Mouse (Mus musculus) liver, adult 2 months (tissue): Measurements from ENCODE around the gene Hsp90b1.

ENCODE experiments used
- CTCF ChIP-seq: fragments of 200-500 bp; IDR thresholded peaks from 2 replicates; pipeline ENCODE4 v1.5.1; 2011; ENCODE audit warnings: low read depth, low read length, control low read depth
- POLR2A ChIP-seq: fragments of 200-500 bp; IDR thresholded peaks from 2 replicates; pipeline ENCODE4 v1.6.1; 2011; ENCODE audit warnings: low read length, control low read depth; ENCODE audit not compliant: insufficient read depth; ENCODE audit errors: extremely low read depth

DNA sequence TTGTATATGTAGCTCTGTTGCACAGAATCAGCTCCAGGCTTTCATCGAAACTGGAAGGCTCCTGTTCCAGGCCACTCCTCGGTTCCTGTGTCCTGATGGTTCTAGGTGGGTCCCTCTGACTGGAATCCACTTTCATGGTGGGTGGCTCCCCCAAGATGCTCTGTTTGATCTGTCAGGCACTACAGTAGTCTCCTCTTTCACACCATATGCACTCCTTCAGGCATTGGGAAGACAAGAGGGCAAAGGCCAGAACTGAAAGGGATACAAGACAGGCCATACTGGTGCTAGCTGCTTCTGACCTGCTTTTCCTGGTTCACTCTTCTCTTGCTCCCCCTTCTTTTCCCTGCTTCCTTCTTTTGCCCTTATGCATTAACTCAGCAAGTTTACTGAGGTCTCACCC lies 37.6 kb upstream of the Hsp90b1 start:
- TF ChIP-seq POLR2A (no peak), CTCF (no peak)
